Mouse (Mus musculus): ENCODE measurements around the gene Arhgap6.

The Arhgap6 gene

GRCm38 (mm10) chrX:169123773-169124151, 328.9 kb downstream of the Arhgap6 start:
- DNase-seq = no peak

GRCm38 (mm10) chrX:169139758-169140157, 344.9 kb downstream of the Arhgap6 start:
- DNase-seq = no peak

- no peak for DNase-seq
These were observed 345.6 kb downstream of the Arhgap6 start for GRCm38 (mm10) chrX:169140467-169140866.

GRCm38 (mm10) chrX:169153805-169154204, 358.9 kb downstream of the Arhgap6 start:
- DNase-seq = no peak

- no peak for DNase-seq
These were observed 363.5 kb downstream of the Arhgap6 start for GRCm38 (mm10) chrX:169158385-169158784.

- no peak for DNase-seq
These were observed 376.1 kb downstream of the Arhgap6 start for GRCm38 (mm10) chrX:169170981-169171380.

GRCm38 (mm10) chrX:169173796-169174195, 378.9 kb downstream of the Arhgap6 start:
- DNase-seq = no peak

GRCm38 (mm10) chrX:169178634-169179033, 383.7 kb downstream of the Arhgap6 start:
- DNase-seq = no peak

- DNase-seq = no peak
These were observed 392.2 kb downstream of the Arhgap6 start, which contains the start of gene Amelx for GRCm38 (mm10) chrX:169187100-169187499. Gene Amelx (minus strand): TSS chrX:169187200.

- DNase-seq = no peak
These were observed 415.1 kb downstream of the Arhgap6 start for GRCm38 (mm10) chrX:169210019-169210418.

- no peak for DNase-seq
These were observed 425.2 kb downstream of the Arhgap6 start for GRCm38 (mm10) chrX:169220064-169220463.

GRCm38 (mm10) chrX:169222357-169223062, 427.6 kb downstream of the Arhgap6 start:
- DNase-seq = no peak

GRCm38 (mm10) chrX:169255915-169256314, 461.0 kb downstream of the Arhgap6 start:
- DNase-seq = no peak

GRCm38 (mm10) chrX:169256741-169257140, 461.8 kb downstream of the Arhgap6 start:
- DNase-seq = no peak

GRCm38 (mm10) chrX:169261034-169261433, 466.1 kb downstream of the Arhgap6 start:
- no peak for DNase-seq

- no peak for DNase-seq
These were observed 467.3 kb downstream of the Arhgap6 start for GRCm38 (mm10) chrX:169262212-169262611.

- DNase-seq = no peak
These were observed 468.7 kb downstream of the Arhgap6 start for GRCm38 (mm10) chrX:169263433-169264172.

- DNase-seq = no peak
These were observed 504.7 kb downstream of the Arhgap6 start for GRCm38 (mm10) chrX:169299579-169299978.

- DNase-seq = no peak
These were observed 507.6 kb downstream of the Arhgap6 start for GRCm38 (mm10) chrX:169302271-169303045.

GRCm38 (mm10) chrX:169303945-169304344, 509.0 kb downstream of the Arhgap6 start:
- peak; percentile 33 for DNase-seq

GRCm38 (mm10) chrX:169308559-169308958, 513.7 kb downstream of the Arhgap6 start:
- DNase-seq = no peak

- peak; percentile 3 for DNase-seq
These were observed 524.3 kb downstream of the Arhgap6 start for GRCm38 (mm10) chrX:169319066-169319760.
